Mouse (Mus musculus) embryonic facial prominence, embryonic 14.5 days (tissue): ENCODE results near the gene Pdzd2. TPM values are rescaled to one million over a fixed set of nuclear protein-coding genes. Genes with fewer than 3 reads are reported as not detected.

Source experiments
- ATAC-seq: fragments of 200-750 bp; cut with Nextera tagmentation; 2 replicates; pipeline ENCODE4 v1.8.0; 2017; ENCODE audit warnings: low read depth, moderate number of reproducible peaks, moderate TSS enrichment
- DNase-seq: peaks from one replicate; pipeline ENCODE4 v3.0.0-alpha.2; 2015; ENCODE audit warnings: low spot score
- H3K27ac ChIP-seq: fragments of 300-500 bp; sonication (generic); replicated peaks from 2 replicates; pipeline ENCODE4 v1.5.1; 2014; ENCODE audit warnings: low read depth, mild to moderate bottlenecking, low read length, moderate library complexity
- H3K27me3 ChIP-seq: fragments of 300-500 bp; sonication (generic); replicated peaks from 2 replicates; pipeline ENCODE4 v1.6.1; 2014; ENCODE audit warnings: low read length; ENCODE audit not compliant: control insufficient read depth, insufficient read depth
- H3K36me3 ChIP-seq: fragments of 300-500 bp; sonication (generic); 2 replicates; pipeline ENCODE4 v1.6.1; 2014; ENCODE audit warnings: low read length, mixed read lengths; ENCODE audit not compliant: control insufficient read depth, insufficient read depth
- H3K4me1 ChIP-seq: fragments of 300-500 bp; sonication (generic); 2 replicates; pipeline ENCODE4 v1.6.1; 2014; ENCODE audit warnings: antibody characterized with exemption, low read length; ENCODE audit not compliant: control insufficient read depth, insufficient read depth
- H3K4me2 ChIP-seq: fragments of 300-500 bp; sonication (generic); 2 replicates; pipeline ENCODE4 v1.6.1; 2014; ENCODE audit warnings: low read depth, mild to moderate bottlenecking, low read length, moderate library complexity, mixed read lengths
- H3K4me3 ChIP-seq: fragments of 300-500 bp; sonication (generic); 2 replicates; pipeline ENCODE4 v1.5.1; 2014; ENCODE audit warnings: low read depth, mild to moderate bottlenecking, low read length
- H3K9ac ChIP-seq: fragments of 300-500 bp; sonication (generic); 2 replicates; pipeline ENCODE4 v1.6.1; 2014; ENCODE audit warnings: low read depth, mild to moderate bottlenecking, low read length, moderate library complexity, mixed read lengths
- H3K9me3 ChIP-seq: fragments of 300-500 bp; sonication (generic); 2 replicates; pipeline ENCODE4 v1.6.1; 2016; ENCODE audit warnings: low read length; ENCODE audit not compliant: control insufficient read depth
- WGBS: fragments of 180-500 bp; shearing (Covaris S2); extraction: QIAGEN DNeasy Blood & Tissue Kit; methylation state at CpG from one replicate; pipeline ENCODE4 v1.1.7; 2014; 5-methylcytosine and 5-hydroxymethylcytosine counted together
- polyA plus RNA-seq: library from polyadenylated mRNA; unstranded; fragments of >200 nt; fragmentation: Nextera tagmentation; extraction: Ambion mirVana; gene quantifications from 2 replicates; pipeline ENCODE4 v1.2.1, GENCODE M21; 2014

The Pdzd2 gene
- polyA plus RNA-seq, 1 experiment from 2014 or later, result 28.0 TPM

DNA sequence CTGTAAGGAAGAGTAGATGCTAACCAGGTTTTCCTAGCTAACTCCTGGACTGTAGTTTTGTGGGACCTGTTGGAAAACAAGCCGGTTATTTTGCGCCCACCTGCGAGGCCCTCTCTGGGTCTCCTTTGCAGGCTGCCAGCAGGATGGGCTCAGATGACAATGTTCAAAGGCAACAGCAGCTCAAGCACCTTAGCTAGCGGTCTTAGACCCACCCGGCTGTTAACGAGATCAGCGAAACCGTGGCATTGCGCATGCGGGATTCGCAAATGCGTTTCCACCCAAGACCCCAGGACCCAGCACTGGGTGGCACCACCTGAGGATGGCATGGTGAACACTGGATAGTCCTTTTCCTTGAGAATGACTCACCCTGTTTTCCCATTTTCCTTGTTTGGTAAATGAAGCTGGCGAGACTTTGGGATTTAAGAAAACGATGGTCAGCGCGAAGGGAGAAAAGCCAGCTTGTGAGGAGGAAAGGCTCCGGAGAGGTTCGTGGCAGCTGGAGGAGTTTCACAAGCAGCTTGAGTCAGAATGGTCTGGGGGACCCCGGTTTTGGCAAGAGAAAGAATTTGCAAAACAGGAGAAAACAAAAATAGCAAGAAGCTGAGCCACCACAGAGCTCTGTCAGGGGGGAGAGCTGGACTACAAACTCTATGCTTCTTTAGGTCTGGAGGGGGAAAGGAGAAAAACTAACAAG lies 379.1 kb downstream of the Pdzd2 start:
- Histone ChIP-seq H3K36me3 (peaks cover 22% of the 10 kb centered on the region), H3K4me1 (no peaks in the 10 kb centered on the region), H3K4me3 (no peak overlapping the region), H3K9ac (no peak overlapping the region), H3K27ac (no peak overlapping the region), H3K9me3 (no peaks in the 10 kb centered on the region), H3K27me3 (no peaks in the 10 kb centered on the region), H3K4me2 (no peak overlapping the region)
- ATAC-seq, result 0 out of 2 replicates have a peak, but pooled peaks have one; percentile 3
- 75% methylated on average over 19 of the region's 19 CpGs for WGBS
- no peak for DNase-seq

DNA sequence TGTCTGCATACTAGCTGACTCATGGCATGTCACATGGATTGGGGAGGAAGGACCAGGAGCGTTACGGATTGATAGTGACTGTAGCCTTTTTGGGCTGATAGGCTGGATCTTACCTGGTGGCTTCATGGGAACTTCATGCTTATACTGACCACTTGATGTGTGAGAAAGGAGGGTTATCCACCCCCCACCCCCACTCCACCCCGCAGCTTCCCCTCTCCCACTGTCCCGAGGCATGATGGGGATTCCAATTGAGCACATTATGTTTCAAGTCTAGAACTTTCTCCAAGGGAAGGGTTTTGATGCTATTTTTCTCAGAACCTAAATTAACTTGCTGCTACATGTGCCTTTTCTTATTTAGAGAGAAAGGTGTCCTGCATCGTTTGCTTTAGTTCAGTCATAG lies 381.3 kb downstream of the Pdzd2 start:
- Histone ChIP-seq H3K4me3 (no peak overlapping the region), H3K4me1 (no peaks in the 10 kb centered on the region), H3K4me2 (no peak overlapping the region), H3K9ac (no peak overlapping the region), H3K36me3 (peaks cover 39% of the 10 kb centered on the region), H3K9me3 (no peaks in the 10 kb centered on the region), H3K27ac (no peak overlapping the region), H3K27me3 (no peaks in the 10 kb centered on the region)
- ATAC-seq (no peak), DNase-seq (no peak)
- WGBS, result 92% methylated on average over 5 of the region's 5 CpGs

DNA sequence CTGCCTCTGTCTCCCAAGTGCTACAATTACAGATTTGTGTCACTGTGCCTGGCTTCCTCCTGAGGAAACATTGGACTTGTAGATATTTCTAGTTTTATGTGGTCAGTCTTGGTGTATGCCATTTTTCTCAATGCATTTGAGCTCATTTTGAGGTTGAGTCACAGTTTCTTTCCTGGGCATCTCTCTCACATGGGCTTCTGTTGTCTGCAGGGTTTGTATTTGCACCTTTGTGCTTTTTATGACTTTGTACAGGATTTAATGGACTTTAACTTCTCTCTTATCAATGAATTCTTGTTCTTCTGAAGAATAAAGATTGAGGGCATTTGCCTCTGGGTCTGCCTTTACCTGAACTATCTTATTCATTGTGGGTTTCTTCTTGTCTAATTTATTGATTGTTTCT lies 382.3 kb downstream of the Pdzd2 start:
- ATAC-seq, result no peak
- Histone ChIP-seq H3K36me3 (peaks cover 44% of the 10 kb centered on the region), H3K4me2 (no peak overlapping the region), H3K4me3 (no peak overlapping the region), H3K9me3 (no peaks in the 10 kb centered on the region), H3K27me3 (no peaks in the 10 kb centered on the region), H3K9ac (no peak overlapping the region), H3K27ac (no peak overlapping the region), H3K4me1 (no peaks in the 10 kb centered on the region)
- DNase-seq, result no peak

DNA sequence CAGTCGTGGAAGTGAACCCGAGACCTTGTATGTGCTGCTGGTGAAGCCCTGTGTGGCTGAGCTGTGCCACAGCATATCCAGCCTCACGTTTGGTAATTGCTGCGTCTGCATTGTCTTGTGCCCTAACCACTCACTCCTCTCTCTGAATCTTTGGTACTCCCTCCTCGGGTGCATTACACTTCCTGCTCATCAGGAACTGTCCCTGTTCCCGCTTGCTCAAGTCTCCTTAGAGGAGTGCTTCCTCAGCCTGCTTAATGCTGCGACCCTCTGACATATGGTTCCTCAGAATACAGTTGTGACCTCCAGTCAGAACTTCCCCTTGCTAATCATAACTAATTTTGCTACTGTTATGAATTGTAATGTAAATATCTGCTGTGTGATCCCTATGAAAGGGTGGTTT lies 383.8 kb downstream of the Pdzd2 start:
- ATAC-seq (no peak), DNase-seq (no peak)
- H3K9ac ChIP-seq, result no peak overlapping the region
- H3K36me3 ChIP-seq, result peaks cover 53% of the 10 kb centered on the region
- H3K4me3 ChIP-seq, result no peak overlapping the region
- H3K9me3 ChIP-seq, result no peaks in the 10 kb centered on the region
- no peaks in the 10 kb centered on the region for H3K4me1 ChIP-seq
- H3K27me3 ChIP-seq, result no peaks in the 10 kb centered on the region
- H3K27ac ChIP-seq, result no peak overlapping the region
- 75% methylated on average over 7 of the region's 7 CpGs for WGBS
- no peak overlapping the region for H3K4me2 ChIP-seq

DNA sequence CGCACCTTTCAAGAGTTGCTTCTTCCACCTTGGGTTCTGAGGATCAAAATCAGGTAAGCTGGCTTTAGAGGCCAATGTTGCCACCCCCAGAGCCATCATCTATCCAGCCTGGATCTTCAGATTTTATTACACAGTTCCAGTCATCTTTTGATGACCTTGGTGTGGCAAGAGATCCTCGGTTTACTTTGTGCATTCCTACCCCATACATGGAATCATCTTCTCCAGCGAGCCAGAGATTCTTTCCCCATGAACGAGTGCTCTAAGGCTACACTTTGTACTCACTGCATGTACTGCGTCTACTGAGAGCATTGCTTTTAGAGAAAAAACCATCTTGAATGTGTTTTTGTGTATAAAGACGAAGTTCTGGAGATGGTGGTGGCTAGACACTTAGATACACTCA lies 384.5 kb downstream of the Pdzd2 start:
- H3K9me3 ChIP-seq, result no peaks in the 10 kb centered on the region
- no peak overlapping the region for H3K27ac ChIP-seq
- H3K9ac ChIP-seq, result no peak overlapping the region
- H3K36me3 ChIP-seq, result peaks cover 54% of the 10 kb centered on the region
- no peaks in the 10 kb centered on the region for H3K4me1 ChIP-seq
- H3K27me3 ChIP-seq, result no peaks in the 10 kb centered on the region
- H3K4me3 ChIP-seq, result no peak overlapping the region
- DNase-seq (no peak), ATAC-seq (no peak)
- WGBS, result 90% methylated on average over 6 of the region's 6 CpGs
- H3K4me2 ChIP-seq, result no peak overlapping the region

DNA sequence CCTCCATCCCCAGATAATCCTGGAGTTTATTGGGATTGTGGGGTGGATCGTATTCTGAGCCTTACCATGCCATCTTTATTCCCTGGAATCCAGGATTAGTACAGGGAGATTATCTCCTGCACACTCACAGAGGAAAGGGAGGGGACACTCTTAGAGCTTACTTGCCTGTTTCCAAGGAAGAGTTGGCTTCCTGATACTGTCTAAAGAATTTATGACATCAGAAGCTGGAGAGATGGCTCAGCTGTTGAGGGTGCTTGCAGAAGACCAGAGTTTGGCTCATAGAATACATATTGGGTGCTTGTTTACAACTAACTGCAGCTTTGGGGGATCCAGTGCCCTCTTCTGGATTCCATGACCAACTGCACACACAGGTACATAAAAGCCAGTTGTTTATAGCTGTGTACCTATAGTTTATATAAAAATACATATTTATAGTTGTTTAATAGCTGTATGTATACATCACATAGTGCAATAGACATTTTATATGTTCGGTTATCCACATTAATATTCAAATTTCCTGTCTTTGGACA lies 385.4 kb downstream of the Pdzd2 start:
- Histone ChIP-seq H3K36me3 (peaks cover 63% of the 10 kb centered on the region), H3K4me3 (no peak overlapping the region), H3K9me3 (no peaks in the 10 kb centered on the region)

DNA sequence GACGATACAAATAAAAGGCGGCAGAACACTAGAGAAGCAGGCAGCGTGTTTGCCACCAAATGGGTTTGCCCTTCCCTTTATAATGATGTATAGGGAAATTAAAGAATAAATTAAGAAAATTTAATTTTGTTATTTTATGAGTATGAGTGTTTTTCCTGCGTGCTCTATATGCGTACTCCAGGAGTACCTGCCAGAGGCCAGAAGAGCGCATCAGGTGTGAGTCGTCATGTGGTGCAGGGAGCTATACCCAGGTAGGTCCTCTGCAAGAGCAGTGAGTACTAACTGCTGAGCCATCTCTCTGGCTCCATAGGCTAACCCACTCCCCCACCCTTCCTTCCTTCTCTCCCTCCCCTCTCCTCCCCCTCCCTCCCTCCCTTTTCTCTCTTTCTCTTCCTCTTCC lies 388.3 kb downstream of the Pdzd2 start:
- Histone ChIP-seq H3K4me3 (no peak overlapping the region), H3K9ac (no peak overlapping the region), H3K36me3 (peaks cover 68% of the 10 kb centered on the region), H3K4me1 (no peaks in the 10 kb centered on the region), H3K4me2 (no peak overlapping the region), H3K27me3 (no peaks in the 10 kb centered on the region), H3K9me3 (no peaks in the 10 kb centered on the region), H3K27ac (no peak overlapping the region)
- DNase-seq, result no peak
- 95% methylated on average over 7 of the region's 7 CpGs for WGBS
- no peak for ATAC-seq

More for the DNA sequence above, 385.4 kb downstream of the Pdzd2 start:
- Histone ChIP-seq H3K4me1 (no peaks in the 10 kb centered on the region), H3K9ac (no peak overlapping the region), H3K4me2 (no peak overlapping the region), H3K27ac (no peak overlapping the region), H3K27me3 (no peaks in the 10 kb centered on the region)
- DNase-seq (no peak), ATAC-seq (no peak)
- WGBS, result 92% methylated on average over 2 of the region's 2 CpGs

DNA sequence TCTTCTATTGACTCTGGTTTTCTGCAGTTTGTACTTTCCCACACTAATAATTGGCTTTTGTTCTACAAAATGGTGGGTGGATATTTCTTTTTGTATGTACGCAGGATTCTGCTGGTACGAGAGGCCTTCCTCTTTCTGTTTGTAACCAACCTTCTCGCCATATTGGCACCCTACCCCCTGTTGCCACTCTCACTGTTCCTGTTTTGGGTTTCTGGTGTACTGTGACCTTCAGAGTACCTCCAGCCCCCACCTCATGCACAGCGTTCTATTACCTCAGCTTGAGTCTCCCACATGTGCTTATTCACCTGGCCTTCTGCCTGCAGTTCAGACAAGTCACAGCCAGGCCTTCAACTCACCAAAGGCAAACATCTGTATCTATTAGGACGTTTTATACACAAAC lies 389.9 kb downstream of the Pdzd2 start:
- Histone ChIP-seq H3K4me1 (no peaks in the 10 kb centered on the region), H3K27ac (no peak overlapping the region), H3K9me3 (no peaks in the 10 kb centered on the region), H3K9ac (no peak overlapping the region), H3K4me2 (no peak overlapping the region), H3K27me3 (no peaks in the 10 kb centered on the region), H3K4me3 (no peak overlapping the region), H3K36me3 (peaks cover 69% of the 10 kb centered on the region)
- no peak for ATAC-seq
- WGBS, result 85% methylated on average over 5 of the region's 5 CpGs
- DNase-seq, result no peak

DNA sequence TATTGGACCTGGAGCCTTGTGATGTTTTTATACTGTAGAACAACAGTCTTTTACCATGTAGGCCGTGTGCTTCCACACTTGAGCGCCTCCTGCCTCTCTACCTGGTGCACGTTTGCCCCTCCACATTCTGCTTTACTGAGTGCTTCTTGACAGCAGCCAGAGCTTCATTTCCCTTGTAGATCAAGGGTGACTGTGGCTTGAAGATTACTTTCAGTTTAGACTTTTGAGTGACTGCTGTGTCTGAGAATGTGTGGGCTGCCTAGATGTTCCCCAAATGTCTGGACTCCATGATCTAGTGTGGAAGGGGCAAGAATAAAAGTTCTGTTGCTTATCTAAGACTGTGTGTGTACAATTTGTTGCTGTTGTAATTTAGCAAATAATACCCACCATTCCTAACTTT lies 390.8 kb downstream of the Pdzd2 start:
- Histone ChIP-seq H3K4me3 (no peak overlapping the region), H3K27me3 (no peaks in the 10 kb centered on the region), H3K4me2 (no peak overlapping the region), H3K4me1 (no peaks in the 10 kb centered on the region), H3K36me3 (peaks cover 69% of the 10 kb centered on the region), H3K9me3 (no peaks in the 10 kb centered on the region), H3K27ac (no peak overlapping the region), H3K9ac (no peak overlapping the region)
- ATAC-seq (no peak), DNase-seq (no peak)
- whole genome bisulfite sequencing, result 69% methylated on average over 3 of the region's 3 CpGs
